Mouse (Mus musculus) cortical plate, adult 2 months (tissue): ENCODE data around the gene Prdm11.

ENCODE experiments used
- CTCF ChIP-seq: fragments of 200-500 bp; IDR thresholded peaks from 2 replicates; pipeline ENCODE4 v1.5.1; 2011; ENCODE audit warnings: mild to moderate bottlenecking, control low read depth, low read length; ENCODE audit not compliant: insufficient read depth; ENCODE audit errors: extremely low read depth
- POLR2A ChIP-seq: fragments of 200-500 bp; IDR thresholded peaks from 2 replicates; pipeline ENCODE4 v1.6.1; 2011; ENCODE audit warnings: mild to moderate bottlenecking, low read length, control low read depth; ENCODE audit not compliant: insufficient read depth; ENCODE audit errors: extremely low read depth

DNA sequence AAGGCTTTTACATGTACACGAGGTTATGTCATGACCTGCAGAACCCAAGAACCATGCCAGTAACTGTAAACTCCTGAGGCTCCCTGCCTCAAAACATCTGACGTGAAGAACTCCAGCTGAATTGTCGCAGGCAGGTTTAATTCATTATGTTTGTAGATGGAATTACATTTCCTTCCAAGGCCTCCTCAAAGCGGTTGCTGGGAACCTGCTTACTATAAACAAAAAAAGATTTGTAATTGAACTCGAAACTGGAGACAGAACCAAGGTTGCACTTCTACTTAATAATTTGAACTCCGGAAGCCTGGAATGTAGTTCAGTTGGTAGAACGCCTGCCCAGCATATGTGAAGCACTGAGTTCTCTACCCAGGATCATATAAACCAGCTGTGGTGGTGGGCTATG, 42.0 kb upstream of the Prdm11 start:
- TF ChIP-seq POLR2A: no peak
- TF ChIP-seq CTCF: no peak
